Mouse (Mus musculus): ENCODE results near the gene Wasf2. TPM values are rescaled to one million over a fixed set of nuclear protein-coding genes. Genes with fewer than 3 reads are reported as not detected.

Gene Wasf2
- total RNA-seq, 2 experiments from 2014 or later, result 31.1 to 31.8 TPM

- no peak for DNase-seq
- intact Hi-C loops (cut with DNase I), result no loop called here
Observed at GRCm38 (mm10) chr4:133170056-133170524, 39.8 kb downstream of the Wasf2 start.

DNA sequence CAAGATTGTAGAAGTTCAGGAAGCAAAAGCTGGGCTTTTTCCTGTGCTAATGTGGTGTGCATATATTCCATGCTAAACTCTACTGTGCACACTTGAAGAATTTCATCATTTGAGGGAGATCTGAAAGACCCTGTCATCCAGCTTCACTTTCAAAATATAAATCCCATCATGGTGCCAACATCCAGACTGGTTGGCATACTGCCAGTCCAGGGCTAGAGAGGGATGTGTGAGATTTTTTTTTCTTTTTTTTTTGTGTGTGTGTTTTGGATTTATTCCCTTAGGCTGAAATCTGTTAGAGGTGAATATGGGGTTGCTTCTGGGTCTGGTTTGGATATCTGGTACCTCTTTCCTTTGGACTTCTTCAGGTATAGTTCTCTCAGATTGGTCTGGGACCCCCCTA, 40.3 kb downstream of the Wasf2 start:
- DNase-seq, result no peak
- intact Hi-C loops (cut with DNase I), result no loop called here

DNA sequence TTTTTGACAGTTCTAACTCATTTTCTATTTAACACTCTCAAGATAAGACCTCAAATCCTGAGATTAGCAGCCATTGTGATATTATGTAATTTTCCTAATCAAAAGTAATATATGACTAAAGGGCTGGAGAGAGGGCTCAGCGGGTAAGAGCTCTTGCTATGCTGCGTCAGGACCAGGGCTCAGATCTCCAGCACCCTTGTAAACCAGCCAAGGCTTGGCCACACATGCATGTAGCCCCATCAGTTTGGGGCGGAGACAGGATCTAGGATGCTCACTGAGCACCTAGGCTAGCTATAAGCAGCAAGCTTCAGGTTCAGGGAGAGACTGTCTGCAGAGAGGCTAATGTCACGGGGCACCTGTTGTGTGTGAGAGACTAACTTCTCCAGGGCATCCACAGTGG, 42.1 kb downstream of the Wasf2 start:
- DNase-seq, result no peak
- intact Hi-C loops (cut with DNase I), result no loop called here

- intact Hi-C loops (cut with DNase I), result no loop called here
- DNase-seq, result no peak
Observed at GRCm38 (mm10) chr4:133174361-133174760, 44.1 kb downstream of the Wasf2 start.

DNA sequence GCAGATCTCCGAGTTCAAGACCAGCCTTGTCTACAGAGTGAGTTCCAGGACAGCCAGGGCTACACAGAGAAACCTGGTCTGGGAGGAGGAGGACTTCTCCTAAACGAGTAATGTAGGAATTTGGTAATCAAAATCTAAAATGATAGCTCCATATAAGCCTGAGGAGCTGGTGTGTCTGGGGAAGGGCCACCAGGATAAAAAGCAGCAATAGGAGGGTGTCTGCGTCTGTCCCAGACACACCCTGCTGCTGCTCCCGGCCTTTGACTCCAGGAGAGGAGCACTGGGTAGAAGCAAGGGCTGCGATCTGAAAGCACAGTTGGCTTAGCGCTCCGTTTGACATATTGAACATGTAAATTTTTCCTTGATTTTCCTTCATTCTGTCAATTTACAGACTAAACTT, 45.0 kb downstream of the Wasf2 start:
- intact Hi-C loops (cut with DNase I), result no loop called here
- no peak for DNase-seq

DNA sequence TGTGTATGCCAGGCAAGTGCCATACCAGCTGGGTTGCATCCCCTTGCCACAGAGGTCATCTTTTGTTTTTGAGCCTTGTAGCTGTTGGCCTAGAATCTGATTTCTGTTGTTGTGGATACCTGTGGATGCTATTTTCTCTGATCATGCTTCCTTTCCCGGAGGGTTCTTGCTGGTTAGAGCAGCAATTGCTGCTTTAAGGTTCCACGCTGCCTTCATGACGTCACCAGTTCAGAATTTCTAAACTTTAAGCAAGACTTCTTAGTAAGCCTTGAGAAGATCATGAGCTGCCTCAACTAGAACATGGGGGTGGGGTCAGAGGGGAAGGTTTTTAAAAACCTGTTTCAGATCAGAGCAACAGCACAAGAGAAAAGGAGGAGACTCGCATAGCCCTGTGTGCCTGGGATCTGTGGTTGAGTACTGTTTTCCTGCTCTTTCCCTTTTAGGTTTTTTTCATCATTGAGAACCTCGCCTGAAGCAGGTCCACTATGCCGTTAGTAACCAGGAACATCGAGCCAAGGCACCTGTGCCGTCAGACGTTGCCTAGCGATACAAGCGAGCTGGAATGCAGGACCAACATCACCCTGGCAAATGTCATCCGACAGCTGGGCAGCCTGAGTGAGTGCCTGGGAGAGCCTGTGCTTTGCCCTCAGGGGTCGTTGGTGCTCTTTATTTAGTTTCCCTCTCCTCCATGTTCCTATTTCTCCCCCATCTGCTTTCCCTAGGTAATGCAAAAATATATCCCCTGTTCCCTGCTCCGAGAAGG, 45.9 kb downstream of the Wasf2 start:
- intact Hi-C loops (cut with DNase I), result no loop called here
- DNase-seq, result no peak

GRCm38 (mm10) chr4:133176761-133177403, 46.6 kb downstream of the Wasf2 start:
- DNase-seq, result no peak
- intact Hi-C loops (cut with DNase I), result no loop called here

DNA sequence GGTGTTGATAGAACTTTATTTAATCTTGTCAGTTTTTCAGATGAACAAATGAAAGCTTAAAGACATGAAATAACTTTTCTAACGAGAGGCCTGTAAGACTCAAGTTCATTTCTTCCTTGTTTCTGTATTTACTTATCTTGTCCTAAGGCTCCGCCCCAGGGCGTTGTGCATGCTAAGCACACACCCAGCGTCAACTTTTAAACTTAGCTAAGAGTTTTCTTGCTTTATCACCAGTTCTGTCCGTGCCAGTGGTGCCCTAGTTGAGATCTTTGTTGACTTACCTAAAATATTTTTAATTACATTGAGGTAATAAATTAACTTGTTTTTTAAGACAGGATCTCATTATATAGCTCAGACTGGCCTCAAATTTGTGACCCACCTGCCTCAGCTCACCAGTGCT, 48.0 kb downstream of the Wasf2 start:
- intact Hi-C loops (cut with DNase I), result no loop called here
- DNase-seq, result no peak

GRCm38 (mm10) chr4:133179258-133179657, 49.0 kb downstream of the Wasf2 start:
- intact Hi-C loops (cut with DNase I), result no loop called here
- no peak for DNase-seq

GRCm38 (mm10) chr4:133182439-133183033, 52.2 kb downstream of the Wasf2 start:
- intact Hi-C loops (cut with DNase I), result no loop called here
- no peak for DNase-seq

GRCm38 (mm10) chr4:133184031-133184897, 54.0 kb downstream of the Wasf2 start:
- DNase-seq, result no peak
- intact Hi-C loops (cut with DNase I), result no loop called here

- intact Hi-C loops (cut with DNase I), result no loop called here
- peak; percentile 51 to 61 for DNase-seq
Observed at GRCm38 (mm10) chr4:133184898-133185665, 54.8 kb downstream of the Wasf2 start.

DNA sequence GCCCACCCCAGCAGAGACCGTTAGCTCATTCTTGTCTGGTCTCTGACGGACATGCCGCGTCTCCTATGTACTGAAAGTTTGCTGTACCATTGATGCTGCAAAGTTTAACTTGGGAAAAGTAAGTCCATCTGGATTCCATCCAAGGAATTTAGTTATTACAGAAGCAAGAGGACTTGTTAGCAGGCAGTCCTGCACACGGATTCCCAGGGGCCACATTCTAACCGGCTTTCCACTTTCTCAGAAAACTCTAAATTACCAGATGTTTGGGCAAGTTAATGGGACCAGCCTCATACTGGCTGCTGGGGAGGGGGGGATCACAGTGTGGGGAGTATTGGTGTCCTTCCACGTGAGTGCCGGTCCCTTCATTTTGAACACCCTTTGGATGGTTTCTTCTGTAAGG, 55.6 kb downstream of the Wasf2 start:
- no peak for DNase-seq
- intact Hi-C loops (cut with DNase I), result no loop called here

DNA sequence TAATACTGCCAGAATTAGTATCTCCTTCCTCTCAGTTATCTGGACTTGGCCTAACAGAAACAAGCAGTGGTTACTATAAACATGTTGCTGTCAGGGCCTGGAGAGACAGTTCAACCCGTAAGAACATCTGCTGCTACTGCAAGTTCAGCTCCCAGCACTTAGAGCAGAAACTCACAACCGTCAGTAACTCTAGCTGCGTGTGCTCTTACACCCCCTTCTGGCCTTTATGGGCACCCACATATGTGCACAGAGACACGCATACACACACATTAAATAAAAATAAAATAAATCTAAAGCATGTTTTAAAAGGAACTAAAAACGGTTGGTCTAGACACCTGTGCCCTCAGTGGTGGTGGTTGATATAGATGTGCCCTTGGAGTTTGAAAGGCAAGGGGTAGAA, 56.6 kb downstream of the Wasf2 start:
- DNase-seq, result no peak
- intact Hi-C loops (cut with DNase I), result no loop called here

DNA sequence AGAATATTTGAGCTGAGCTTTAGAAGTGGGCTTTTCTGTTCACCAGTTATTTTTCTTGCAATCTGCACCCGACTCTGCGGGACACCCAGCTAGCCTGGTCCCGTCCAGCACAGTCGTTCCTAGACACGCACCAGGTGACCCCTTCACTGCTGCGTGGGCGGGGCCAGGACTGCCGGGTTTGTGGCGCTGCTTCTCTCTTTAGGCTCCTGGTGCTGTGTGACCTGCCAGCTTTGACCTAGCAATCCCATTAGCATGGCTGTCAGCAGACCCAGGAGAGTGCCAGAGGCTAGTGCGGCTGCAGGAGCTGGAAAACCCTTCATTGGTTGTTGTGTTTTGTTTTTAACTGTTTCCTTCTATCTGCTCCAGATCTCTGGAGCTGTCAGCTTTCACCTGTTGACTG, 59.1 kb downstream of the Wasf2 start:
- intact Hi-C loops (cut with DNase I), result no loop called here
- no peak for DNase-seq

DNA sequence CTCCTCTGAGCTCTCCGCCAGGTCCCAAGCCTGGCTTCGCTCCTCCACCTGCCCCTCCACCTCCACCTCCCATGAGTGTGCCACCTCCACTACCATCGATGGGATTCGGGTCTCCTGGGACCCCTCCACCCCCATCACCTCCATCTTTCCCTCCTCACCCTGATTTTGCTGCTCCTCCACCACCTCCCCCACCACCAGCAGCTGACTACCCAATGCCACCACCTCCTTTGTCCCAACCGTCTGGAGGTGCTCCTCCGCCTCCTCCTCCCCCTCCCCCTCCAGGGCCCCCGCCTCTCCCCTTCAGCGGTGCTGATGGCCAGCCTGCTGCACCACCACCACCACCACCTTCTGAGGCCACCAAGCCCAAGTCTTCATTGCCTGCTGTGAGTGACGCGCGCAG, 64.2 kb downstream of the Wasf2 start:
- intact Hi-C loops (cut with DNase I), result no loop called here
- DNase-seq, result no peak

- no peak for DNase-seq
- intact Hi-C loops (cut with DNase I), result loop anchor here (5.0 kb wide), 2 partner anchors 133 to 183 kb away; partner anchors contain the start of gene Ahdc1
Observed at GRCm38 (mm10) chr4:133195014-133195413, 64.7 kb downstream of the Wasf2 start.

DNA sequence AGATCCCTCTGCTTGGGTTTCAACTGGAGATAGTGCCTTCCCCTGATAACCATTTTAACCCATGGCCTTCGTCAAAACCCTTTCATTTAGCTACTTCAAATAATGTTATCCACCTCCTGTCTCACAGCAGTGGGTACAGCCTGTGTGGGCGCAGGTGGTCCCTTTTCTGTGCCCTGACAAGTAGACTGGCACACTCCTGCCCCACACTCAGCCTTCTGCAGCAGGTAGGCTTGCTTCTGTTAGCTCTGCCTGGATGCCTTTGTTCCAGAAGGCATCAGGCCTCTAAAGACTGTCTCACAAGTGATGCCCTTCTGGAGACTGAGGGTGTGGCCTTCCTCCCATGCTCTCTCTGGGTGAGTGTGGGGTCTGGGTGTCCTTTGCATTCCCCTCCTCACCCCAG, 65.8 kb downstream of the Wasf2 start:
- DNase-seq, result no peak
- intact Hi-C loops (cut with DNase I), result loop anchor here (5.0 kb wide), 2 partner anchors 134 to 184 kb away; partner anchors contain the start of gene Ahdc1

DNA sequence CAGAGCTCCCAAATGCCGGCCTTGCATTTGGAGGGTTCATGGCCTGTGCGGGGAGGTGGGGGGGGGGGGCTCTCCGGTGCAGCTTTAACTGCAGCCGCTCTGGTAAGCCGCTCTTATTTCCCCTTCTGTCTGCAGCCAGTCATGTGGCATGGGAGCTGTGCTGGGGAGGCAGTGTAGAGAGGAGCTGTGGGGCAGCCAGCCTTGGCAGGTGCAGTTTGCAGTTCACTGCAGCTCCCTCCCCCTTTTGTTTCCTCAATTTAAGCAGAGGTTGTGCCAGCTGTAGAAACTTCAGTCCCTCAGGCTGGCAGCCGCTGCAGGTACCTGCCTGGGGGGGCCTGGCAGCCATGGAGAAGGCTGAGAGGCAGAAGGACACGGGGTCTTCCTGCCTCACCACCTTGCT, 66.5 kb downstream of the Wasf2 start:
- DNase-seq, result no peak
- intact Hi-C loops (cut with DNase I), result loop anchor here (5.0 kb wide), 2 partner anchors 135 to 185 kb away; partner anchors contain the start of gene Ahdc1

DNA sequence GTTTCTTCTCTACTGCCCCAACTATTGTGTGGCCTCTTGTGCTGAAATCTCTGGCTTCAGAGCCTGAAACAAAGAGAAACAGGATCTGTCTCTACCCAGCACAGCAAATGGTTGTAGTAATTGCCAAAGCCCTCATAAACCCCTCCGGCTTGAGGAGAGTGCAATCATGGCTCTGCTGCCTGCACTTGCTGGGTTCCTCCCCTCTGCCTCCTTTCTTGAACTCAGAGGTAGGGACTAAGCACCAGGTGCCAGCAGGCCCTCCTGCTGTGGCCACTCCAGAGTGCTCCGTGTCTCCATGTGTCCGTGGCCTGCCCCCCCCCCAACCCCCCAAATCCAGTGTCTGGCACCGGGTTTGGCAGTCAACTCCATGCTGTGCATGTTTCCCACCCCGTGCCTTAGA, 67.0 kb downstream of the Wasf2 start:
- DNase-seq, result no peak
- intact Hi-C loops (cut with DNase I), result loop anchor here (5.0 kb wide), 2 partner anchors 135 to 185 kb away; partner anchors contain the start of gene Ahdc1

All from gastrocnemius, postnatal 36 days (tissue).